Mouse (Mus musculus): Measurements from ENCODE around the gene Ica1. TPM values are rescaled to one million over a fixed set of nuclear protein-coding genes. Genes with fewer than 3 reads are reported as not detected.

The Ica1 gene
- 75.5 TPM in 2 replicates for polyA plus RNA-seq (2014; fragmentation: Nextera tagmentation; extraction: Ambion mirVana)

DNA sequence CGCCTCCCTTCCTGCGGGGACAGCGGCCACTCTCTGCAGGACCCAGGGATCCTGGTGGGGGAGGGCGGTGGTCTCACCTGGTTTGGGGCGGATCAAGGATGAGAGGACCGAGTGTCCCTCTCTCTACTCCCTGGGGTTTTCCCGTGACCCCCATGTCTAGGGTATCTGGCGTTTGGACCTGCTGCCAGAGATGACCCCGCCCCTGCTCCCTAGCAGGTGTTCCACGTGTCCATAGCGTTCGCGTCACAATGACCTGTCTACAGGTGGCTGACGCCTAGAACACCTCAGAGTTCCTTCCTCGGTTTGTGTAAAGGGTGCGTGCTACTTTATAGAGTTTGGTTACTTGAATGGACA is at the start of gene Ica1:
Gene Ica1, minus strand, starts transcription at position 193 of the 354 bp plus-strand sequence.
- peak; percentile 38 for DNase-seq (ENCODE audit: low spot score)
- H3K36me3 ChIP-seq (replicated peaks; ENCODE audit: control insufficient read depth, insufficient read depth) = peaks cover 3% of the 10 kb centered on the region; the same call in 1 of the 2 replicates

DNA sequence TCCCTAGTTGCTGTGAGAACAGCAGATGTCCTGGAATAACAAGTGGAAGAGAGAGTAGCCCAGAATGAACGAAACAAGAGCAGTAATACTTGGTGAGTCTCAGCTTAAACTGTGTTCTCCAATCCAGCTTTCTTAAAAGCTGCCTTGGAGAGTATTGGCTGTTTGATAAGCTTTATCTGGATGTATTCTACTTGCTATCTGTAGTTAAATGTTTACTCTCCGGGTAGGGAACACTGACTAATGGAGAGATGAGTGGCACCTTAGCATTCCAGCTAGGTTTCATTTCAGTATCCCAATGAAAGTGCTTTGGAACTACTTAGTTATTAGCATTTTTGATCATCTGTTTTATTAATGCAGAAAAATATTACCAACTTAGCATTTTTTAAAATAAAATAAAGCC is 41.6 kb upstream of the Ica1 start:
- DNase-seq (ENCODE audit: low spot score) (no peak), ATAC-seq (ENCODE audit: low FRiP score) (no peak)
- H3K27ac ChIP-seq = no peak overlapping the region
- H3K36me3 ChIP-seq (replicated peaks; ENCODE audit: control insufficient read depth, insufficient read depth) = no peaks in the 10 kb centered on the region
- WGBS = 87% methylated on average over 2 of the region's 2 CpGs
- H3K4me2 ChIP-seq (replicated peaks) = no peak overlapping the region
- no peaks in the 10 kb centered on the region for H3K9me3 ChIP-seq (ENCODE audit: control insufficient read depth, low read length)
- no peak overlapping the region for H3K9ac ChIP-seq
- no peaks in the 10 kb centered on the region for H3K27me3 ChIP-seq (ENCODE audit: control insufficient read depth, insufficient read depth, low read length)
- H3K4me1 ChIP-seq (replicated peaks; ENCODE audit: control insufficient read depth, insufficient read depth, low read length) = no peaks in the 10 kb centered on the region
- H3K4me3 ChIP-seq (replicated peaks; ENCODE audit: low read length) = no peak overlapping the region

More for the DNA sequence above, at the start of gene Ica1:
- no peak; the same call in 1 of the 2 replicates for ATAC-seq (ENCODE audit: low FRiP score)
- no peaks in the 10 kb centered on the region for H3K9me3 ChIP-seq (ENCODE audit: control insufficient read depth, low read length)
- WGBS = 3% methylated on average over 16 of the region's 16 CpGs
- peak within 1 kb of the TSS; percentile 95 for H3K4me2 ChIP-seq (replicated peaks)
- H3K4me1 ChIP-seq (replicated peaks; ENCODE audit: control insufficient read depth, insufficient read depth, low read length) = no peaks in the 10 kb centered on the region
- 0 out of 2 replicates have a peak, but pooled peaks cover 7% of the 10 kb centered on the region for H3K27me3 ChIP-seq (ENCODE audit: control insufficient read depth, insufficient read depth, low read length)
- peak within 1 kb of the TSS; percentile 86 for H3K4me3 ChIP-seq (replicated peaks; ENCODE audit: low read length)
- H3K9ac ChIP-seq = peak within 1 kb of the TSS; percentile 92
- H3K27ac ChIP-seq = peak within 1 kb of the TSS; percentile 91

GRCm38 (mm10) chr6:8814332-8815002 is 36.2 kb upstream of the Ica1 start:
- H3K9ac ChIP-seq = no peak overlapping the region
- H3K4me2 ChIP-seq (replicated peaks) = no peak overlapping the region
- WGBS = 84% methylated on average over 6 of the region's 6 CpGs
- DNase-seq (ENCODE audit: low spot score) (no peak), ATAC-seq (ENCODE audit: low FRiP score) (no peak)
- H3K27me3 ChIP-seq (ENCODE audit: control insufficient read depth, insufficient read depth, low read length) = no peaks in the 10 kb centered on the region
- no peaks in the 10 kb centered on the region for H3K36me3 ChIP-seq (replicated peaks; ENCODE audit: control insufficient read depth, insufficient read depth)
- no peak overlapping the region for H3K4me3 ChIP-seq (replicated peaks; ENCODE audit: low read length)
- no peak overlapping the region for H3K27ac ChIP-seq
- H3K4me1 ChIP-seq (replicated peaks; ENCODE audit: control insufficient read depth, insufficient read depth, low read length) = no peaks in the 10 kb centered on the region
- H3K9me3 ChIP-seq (ENCODE audit: control insufficient read depth, low read length) = no peaks in the 10 kb centered on the region

DNA sequence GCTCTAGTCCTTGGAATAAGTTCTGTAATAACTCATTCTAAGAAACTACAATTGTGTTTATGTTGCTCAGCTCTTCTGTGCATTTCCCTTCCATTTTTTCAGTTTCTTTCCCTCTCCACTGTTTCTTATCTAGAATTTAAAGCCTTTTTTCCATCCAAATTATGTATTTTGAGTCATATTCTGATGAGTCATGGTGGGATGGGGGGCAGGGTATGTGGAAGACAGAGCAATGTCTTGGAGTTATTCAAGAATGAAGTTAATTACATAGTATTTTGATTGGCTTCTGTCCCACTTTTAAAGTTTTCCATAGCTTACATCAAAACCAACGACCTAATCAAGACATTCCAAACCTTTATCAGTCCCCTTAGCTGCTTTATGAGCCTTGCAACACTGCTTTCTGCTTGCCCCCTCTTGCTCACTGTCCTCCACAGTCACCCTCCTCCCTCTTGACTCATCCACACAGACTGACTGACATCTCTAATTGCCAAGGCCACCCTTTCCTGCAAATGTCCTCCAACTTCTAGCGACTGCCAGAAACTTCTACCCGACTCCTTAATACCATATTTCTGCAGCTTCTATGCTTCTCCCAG is 24.4 kb upstream of the Ica1 start:
- no peak for DNase-seq (ENCODE audit: low spot score)
- H3K4me2 ChIP-seq (replicated peaks) = no peak overlapping the region
- H3K36me3 ChIP-seq (replicated peaks; ENCODE audit: control insufficient read depth, insufficient read depth) = no peaks in the 10 kb centered on the region
- no peak for ATAC-seq (ENCODE audit: low FRiP score)
- no peaks in the 10 kb centered on the region for H3K9me3 ChIP-seq (ENCODE audit: control insufficient read depth, low read length)
- WGBS = 79% methylated on average over 3 of the region's 3 CpGs
- no peaks in the 10 kb centered on the region for H3K27me3 ChIP-seq (ENCODE audit: control insufficient read depth, insufficient read depth, low read length)
- H3K27ac ChIP-seq = no peak overlapping the region
- H3K9ac ChIP-seq = no peak overlapping the region
- no peak overlapping the region for H3K4me3 ChIP-seq (replicated peaks; ENCODE audit: low read length)
- H3K4me1 ChIP-seq (replicated peaks; ENCODE audit: control insufficient read depth, insufficient read depth, low read length) = no peaks in the 10 kb centered on the region

DNA sequence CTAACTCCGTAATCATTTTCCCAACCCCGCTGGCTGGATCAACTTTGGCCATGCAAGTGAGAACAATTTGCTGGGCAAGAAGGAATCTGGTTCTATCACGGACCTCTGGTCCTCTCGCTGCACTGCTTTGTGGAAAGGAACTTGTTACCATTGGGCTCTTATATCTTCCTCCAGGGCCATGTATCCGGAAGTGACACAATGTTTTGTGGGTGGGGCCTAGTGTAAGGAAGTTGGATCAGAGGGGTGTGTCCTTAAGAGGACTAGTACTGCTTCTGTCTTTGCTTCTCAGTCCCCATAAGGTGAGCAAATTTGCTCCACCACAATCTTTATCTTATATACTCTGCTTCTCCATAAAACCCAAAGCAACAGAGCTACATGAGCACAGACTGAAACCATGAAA is 14.1 kb upstream of the Ica1 start:
- H3K9ac ChIP-seq = no peak overlapping the region
- H3K27ac ChIP-seq = no peak overlapping the region
- H3K36me3 ChIP-seq (replicated peaks; ENCODE audit: control insufficient read depth, insufficient read depth) = no peaks in the 10 kb centered on the region
- 95% methylated on average over 5 of the region's 5 CpGs for WGBS
- H3K4me3 ChIP-seq (replicated peaks; ENCODE audit: low read length) = no peak overlapping the region
- no peaks in the 10 kb centered on the region for H3K4me1 ChIP-seq (replicated peaks; ENCODE audit: control insufficient read depth, insufficient read depth, low read length)
- 0 out of 2 replicates have a peak, but pooled peaks cover 2% of the 10 kb centered on the region for H3K9me3 ChIP-seq (ENCODE audit: control insufficient read depth, low read length)
- DNase-seq (ENCODE audit: low spot score) (no peak), ATAC-seq (ENCODE audit: low FRiP score) (no peak)
- no peak overlapping the region for H3K4me2 ChIP-seq (replicated peaks)
- no peaks in the 10 kb centered on the region for H3K27me3 ChIP-seq (ENCODE audit: control insufficient read depth, insufficient read depth, low read length)

DNA sequence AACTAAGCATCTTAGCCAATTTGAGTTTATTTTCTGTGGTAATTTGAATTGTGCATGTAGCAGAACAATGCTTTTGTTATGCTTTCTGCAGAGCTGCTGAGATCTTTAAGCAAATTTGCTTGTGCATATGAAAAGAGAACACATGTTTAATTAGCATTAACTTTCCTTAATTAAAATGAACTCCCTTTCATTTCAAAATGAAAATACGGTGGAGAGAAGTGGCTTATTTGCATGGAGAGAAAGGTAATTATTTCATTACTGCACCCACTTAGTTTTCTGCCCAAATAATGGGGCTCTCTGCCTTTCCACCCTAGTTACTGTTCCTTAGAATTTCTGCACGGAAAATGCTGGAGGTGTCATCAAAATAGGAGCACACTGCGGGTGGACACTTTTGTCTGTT is 13.5 kb upstream of the Ica1 start:
- Histone ChIP-seq H3K4me2 (replicated peaks) (no peak overlapping the region), H3K4me1 (replicated peaks; ENCODE audit: control insufficient read depth, insufficient read depth, low read length) (no peaks in the 10 kb centered on the region), H3K36me3 (replicated peaks; ENCODE audit: control insufficient read depth, insufficient read depth) (no peaks in the 10 kb centered on the region), H3K4me3 (replicated peaks; ENCODE audit: low read length) (no peak overlapping the region), H3K27ac (no peak overlapping the region), H3K9ac (no peak overlapping the region), H3K9me3 (ENCODE audit: control insufficient read depth, low read length) (0 out of 2 replicates have a peak, but pooled peaks cover 2% of the 10 kb centered on the region), H3K27me3 (ENCODE audit: control insufficient read depth, insufficient read depth, low read length) (no peaks in the 10 kb centered on the region)
- WGBS = 65% methylated on average over 3 of the region's 3 CpGs
- no peak for ATAC-seq (ENCODE audit: low FRiP score)
- no peak for DNase-seq (ENCODE audit: low spot score)

DNA sequence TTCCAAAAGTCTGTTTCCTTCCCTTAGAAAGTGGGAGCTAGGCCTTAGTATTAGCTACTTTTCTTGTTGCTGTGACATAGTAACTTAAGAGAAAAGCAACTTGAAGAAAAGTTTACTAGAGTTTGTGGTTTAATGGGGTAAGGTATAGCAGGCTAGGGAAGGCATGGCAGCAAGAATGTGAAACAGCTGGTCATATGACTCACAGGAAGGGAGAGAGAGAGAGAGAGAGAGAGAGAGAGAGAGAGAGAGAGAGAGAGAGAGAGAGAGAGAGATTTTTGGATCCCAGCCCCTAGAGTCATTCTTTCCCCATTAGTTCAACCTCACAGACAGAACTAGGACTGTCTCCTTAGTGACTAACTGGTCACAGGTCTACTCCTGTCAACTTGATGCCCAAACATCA is 2.3 kb upstream of the Ica1 start:
- Histone ChIP-seq H3K4me1 (replicated peaks; ENCODE audit: control insufficient read depth, insufficient read depth, low read length) (no peaks in the 10 kb centered on the region), H3K36me3 (replicated peaks; ENCODE audit: control insufficient read depth, insufficient read depth) (no peaks in the 10 kb centered on the region), H3K27me3 (ENCODE audit: control insufficient read depth, insufficient read depth, low read length) (0 out of 2 replicates have a peak, but pooled peaks cover 7% of the 10 kb centered on the region), H3K4me2 (replicated peaks) (no peak overlapping the region), H3K4me3 (replicated peaks; ENCODE audit: low read length) (no peak overlapping the region), H3K27ac (no peak overlapping the region), H3K9ac (no peak overlapping the region), H3K9me3 (ENCODE audit: control insufficient read depth, low read length) (no peaks in the 10 kb centered on the region)
- ATAC-seq (ENCODE audit: low FRiP score) (no peak), DNase-seq (ENCODE audit: low spot score) (no peak)

DNA sequence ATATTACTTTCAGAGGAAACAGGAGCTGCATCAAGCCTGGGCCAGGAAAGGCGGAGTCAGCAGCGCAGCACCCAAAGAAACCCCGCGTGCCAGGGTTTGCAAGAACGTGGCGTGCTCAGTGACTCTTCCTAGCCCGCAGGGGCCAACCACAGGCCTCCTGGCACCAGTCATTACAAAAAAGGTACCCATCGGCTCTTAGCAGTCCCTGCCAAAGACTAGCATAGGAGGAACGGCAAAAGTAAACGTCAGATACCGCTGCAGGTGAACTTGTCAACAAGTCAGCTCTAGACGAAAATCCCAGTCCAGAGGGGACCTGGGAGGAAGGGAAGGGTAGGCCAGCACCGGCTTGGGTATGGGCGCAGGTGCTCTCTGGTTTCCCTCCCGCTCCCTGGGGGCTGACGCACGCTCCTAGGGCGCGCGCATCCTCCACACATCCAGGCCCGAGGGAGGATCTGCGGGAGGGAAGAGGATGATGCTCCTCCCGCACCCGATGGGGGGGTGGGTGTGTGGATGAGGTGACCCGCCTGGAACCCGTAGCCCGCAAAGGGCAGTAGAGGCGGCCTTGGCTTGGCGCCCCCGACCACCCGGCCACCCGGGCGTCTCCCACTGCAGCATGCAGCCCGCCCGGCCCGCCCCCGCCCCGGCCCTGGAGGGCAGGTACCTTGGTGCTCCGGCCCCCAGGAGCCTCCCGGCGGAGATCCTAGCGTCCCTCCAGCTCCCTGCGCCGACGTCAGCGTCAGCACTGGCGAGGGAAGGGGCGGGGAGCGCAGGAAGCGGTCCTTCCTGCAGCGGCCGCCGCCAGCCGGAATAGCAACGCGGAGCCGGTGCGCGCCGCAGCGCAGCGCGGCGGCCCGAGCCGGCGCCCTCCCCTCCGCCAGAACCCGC is 635 bp downstream of the Ica1 start:
- 0 out of 2 replicates have a peak, but pooled peaks cover 7% of the 10 kb centered on the region for H3K27me3 ChIP-seq (ENCODE audit: control insufficient read depth, insufficient read depth, low read length)
- H3K4me1 ChIP-seq (replicated peaks; ENCODE audit: control insufficient read depth, insufficient read depth, low read length) = no peaks in the 10 kb centered on the region
- H3K4me3 ChIP-seq (replicated peaks; ENCODE audit: low read length) = peak overlapping the region; percentile 86
- peak overlapping the region; percentile 92 for H3K9ac ChIP-seq
- ATAC-seq (ENCODE audit: low FRiP score) = peak; percentile 95
- H3K36me3 ChIP-seq (replicated peaks; ENCODE audit: control insufficient read depth, insufficient read depth) = peaks cover 3% of the 10 kb centered on the region; the same call in 1 of the 2 replicates
- peak overlapping the region; percentile 91 for H3K27ac ChIP-seq
- H3K9me3 ChIP-seq (ENCODE audit: control insufficient read depth, low read length) = no peaks in the 10 kb centered on the region
- WGBS = under 1% methylated on average over 50 of the region's 69 CpGs
- peak overlapping the region; percentile 95 for H3K4me2 ChIP-seq (replicated peaks)
- peak; percentile 70 for DNase-seq (ENCODE audit: low spot score)

DNA sequence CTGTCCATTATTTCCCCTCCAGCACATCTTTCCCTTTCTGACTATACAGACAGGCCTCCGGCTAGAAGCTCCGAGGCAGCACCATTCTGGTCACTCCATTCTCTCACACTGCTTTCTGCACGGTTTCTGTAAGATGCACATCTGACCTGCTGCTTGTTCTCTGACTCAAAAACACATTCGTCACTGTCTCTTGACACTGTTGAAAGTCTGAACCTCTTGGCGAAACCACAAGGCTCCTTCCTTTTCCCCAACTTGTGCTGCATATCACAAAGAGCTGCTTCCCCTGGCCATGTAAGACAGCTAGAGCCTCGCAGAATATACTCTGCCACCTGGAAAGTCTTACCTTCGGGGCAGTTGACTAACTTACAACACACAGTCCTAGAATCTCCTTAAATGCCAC is 6.7 kb downstream of the Ica1 start:
- no peak overlapping the region for H3K27ac ChIP-seq
- DNase-seq (ENCODE audit: low spot score) (no peak), ATAC-seq (ENCODE audit: low FRiP score) (no peak)
- H3K36me3 ChIP-seq (replicated peaks; ENCODE audit: control insufficient read depth, insufficient read depth) = peaks cover 3% of the 10 kb centered on the region; the same call in 1 of the 2 replicates
- H3K9ac ChIP-seq = no peak overlapping the region
- H3K4me1 ChIP-seq (replicated peaks; ENCODE audit: control insufficient read depth, insufficient read depth, low read length) = 0 out of 2 replicates have a peak, but pooled peaks cover 6% of the 10 kb centered on the region
- no peaks in the 10 kb centered on the region for H3K27me3 ChIP-seq (ENCODE audit: control insufficient read depth, insufficient read depth, low read length)
- WGBS = 68% methylated on average over 7 of the region's 7 CpGs
- no peaks in the 10 kb centered on the region for H3K9me3 ChIP-seq (ENCODE audit: control insufficient read depth, low read length)
- no peak overlapping the region for H3K4me2 ChIP-seq (replicated peaks)
- no peak overlapping the region for H3K4me3 ChIP-seq (replicated peaks; ENCODE audit: low read length)

All from hindbrain, embryonic 14.5 days (tissue).